Mouse (Mus musculus) megakaryocyte progenitor cell, adult 5-6 weeks (primary cell): ENCODE data around the gene Ring1. TPM values are rescaled to one million over a fixed set of nuclear protein-coding genes. Genes with fewer than 3 reads are reported as not detected.
"Not testable (repeated sequence)": the region's sequence is repeated elsewhere in the genome, so short reads cannot be mapped to it uniquely, and the experiment has no call there.

ENCODE experiments used
- ATAC-seq: replicated peaks from 2 replicates; pipeline ENCODE4 v1.8.0; 2016; ENCODE audit warnings: mild to moderate bottlenecking, moderate TSS enrichment, inconsistent platforms; ENCODE audit not compliant: poor library complexity
- total RNA-seq, 2 experiments: library from RNA; stranded (forward) in 1 of 2; stranded (reverse) in 1 of 2; fragments of 157-497, 149-512 nt in 1 of 2; fragments of 200-1000 nt in 1 of 2; gene quantifications; 2 replicates each; pipeline versions ENCODE4 v1.2.3 to v1.2.4; 2015 to 2017

Ring1 gene
- total RNA-seq, 2 experiments from 2014 or later: 9.6 to 9.8 TPM

- no peak for ATAC-seq
Measured at GRCm38 (mm10) chr17:34029150-34029889, 4.8 kb upstream of the Ring1 start.

- ATAC-seq: no peak
Measured at GRCm38 (mm10) chr17:34028501-34029149, 4.1 kb upstream of the Ring1 start.

GRCm38 (mm10) chr17:34027656-34028223 lies 3.3 kb upstream of the Ring1 start, which contains the start of gene H2-Ke6:
H2-Ke6 (minus strand) TSS chr17:34028060.
- ATAC-seq: peak; percentile 55

GRCm38 (mm10) chr17:34026917-34027655 lies 2.6 kb upstream of the Ring1 start:
- peak; percentile 33 for ATAC-seq

- no peak for ATAC-seq
Measured at GRCm38 (mm10) chr17:34026221-34026620, 1.7 kb upstream of the Ring1 start.

GRCm38 (mm10) chr17:34025756-34026151 lies 1.3 kb upstream of the Ring1 start:
- no peak for ATAC-seq

- no peak for ATAC-seq
Measured at GRCm38 (mm10) chr17:34024861-34025755, 628 bp upstream of the Ring1 start.

GRCm38 (mm10) chr17:34023678-34024077 lies 802 bp downstream of the Ring1 start:
- ATAC-seq: no peak

GRCm38 (mm10) chr17:34022987-34023386 lies 1.5 kb downstream of the Ring1 start:
- no peak for ATAC-seq

- no peak for ATAC-seq
Measured at GRCm38 (mm10) chr17:34022414-34022783, 2.1 kb downstream of the Ring1 start.

GRCm38 (mm10) chr17:34021539-34022413 lies 2.7 kb downstream of the Ring1 start:
- ATAC-seq: no peak

- no peak for ATAC-seq
Measured at GRCm38 (mm10) chr17:34013436-34013835, 11.0 kb downstream of the Ring1 start.

- ATAC-seq: no peak
Measured at GRCm38 (mm10) chr17:34010156-34010555, 14.3 kb downstream of the Ring1 start.

GRCm38 (mm10) chr17:34006570-34006969 lies 17.9 kb downstream of the Ring1 start:
- ATAC-seq: no peak

GRCm38 (mm10) chr17:34003426-34003825 lies 21.1 kb downstream of the Ring1 start:
- no peak for ATAC-seq

GRCm38 (mm10) chr17:34000796-34001195 lies 23.7 kb downstream of the Ring1 start:
- not testable (repeated sequence) for ATAC-seq

GRCm38 (mm10) chr17:34000150-34000537 lies 24.3 kb downstream of the Ring1 start, which contains the start of gene H2-K1:
H2-K1 (minus strand) TSS chr17:34000347.
- peak; percentile 98 for ATAC-seq

- ATAC-seq: peak; percentile 5; the same call in 1 of the 2 replicates
Measured at GRCm38 (mm10) chr17:33999341-34000149, 24.9 kb downstream of the Ring1 start.
